Mouse (Mus musculus): ENCODE results near the gene Itsn1.

- no peak for TF ChIP-seq CTCF (IDR thresholded peaks at IDR 0.05; ENCODE audit: insufficient read depth, low read depth, low read length)
- TF ChIP-seq POLR2A (IDR thresholded peaks at IDR 0.05; ENCODE audit: insufficient read depth, low read depth, low read length) = no peak
These were observed 133.8 kb downstream of the Itsn1 start for GRCm38 (mm10) chr16:91862836-91863235.
